Mouse (Mus musculus) cerebellum, adult 2 months (tissue): Measurements from ENCODE around the gene Afap1.

Experiments
- CTCF ChIP-seq: fragments of 200-500 bp; IDR thresholded peaks from 2 replicates; pipeline ENCODE4 v1.5.1; 2011; ENCODE audit warnings: low read depth, mild to moderate bottlenecking, control low read depth, low read length, moderate library complexity, borderline replicate concordance; ENCODE audit not compliant: insufficient read depth
- POLR2A ChIP-seq: fragments of 200-500 bp; IDR thresholded peaks from 2 replicates; pipeline ENCODE4 v1.6.1; 2011; ENCODE audit warnings: low read length, control low read depth, borderline replicate concordance; ENCODE audit not compliant: insufficient read depth

DNA sequence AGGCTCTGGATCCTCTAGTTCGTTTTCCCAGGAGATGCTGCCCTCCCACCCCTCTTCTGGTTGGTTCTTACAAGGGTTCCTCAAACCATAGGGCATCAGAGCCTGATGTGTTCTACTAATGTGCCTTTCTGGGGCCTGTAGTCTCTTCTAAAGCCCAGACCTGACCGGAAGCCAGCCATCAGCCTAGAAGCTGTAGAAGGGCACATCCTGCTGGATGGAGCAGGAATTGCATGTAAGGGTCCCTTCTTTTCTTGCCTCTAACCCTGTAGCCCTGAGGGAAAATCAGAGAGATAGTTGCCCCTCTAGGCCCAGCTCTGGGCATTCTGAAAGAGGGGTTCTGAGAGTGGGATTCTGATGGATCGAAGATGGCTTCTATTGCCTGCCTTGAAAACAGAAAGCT, 125.2 kb downstream of the Afap1 start:
- TF ChIP-seq CTCF (no peak), POLR2A (no peak)
